Mouse (Mus musculus): ENCODE results near the gene Polr2i. TPM values are rescaled to one million over a fixed set of nuclear protein-coding genes. Genes with fewer than 3 reads are reported as not detected.
A peak's percentile ranks its signal among the peaks of the same experiment; 100 is the strongest.

Gene Polr2i
- total RNA-seq, 4 experiments from 2014 or later, result 56.6 to 66.4 (median 60.7) TPM

GRCm38 (mm10) chr7:30265531-30265930 lies 33.8 kb downstream of the Polr2i start:
- DNase-seq (ENCODE audit: low spot score in 2 of 2), result no peak

DNA sequence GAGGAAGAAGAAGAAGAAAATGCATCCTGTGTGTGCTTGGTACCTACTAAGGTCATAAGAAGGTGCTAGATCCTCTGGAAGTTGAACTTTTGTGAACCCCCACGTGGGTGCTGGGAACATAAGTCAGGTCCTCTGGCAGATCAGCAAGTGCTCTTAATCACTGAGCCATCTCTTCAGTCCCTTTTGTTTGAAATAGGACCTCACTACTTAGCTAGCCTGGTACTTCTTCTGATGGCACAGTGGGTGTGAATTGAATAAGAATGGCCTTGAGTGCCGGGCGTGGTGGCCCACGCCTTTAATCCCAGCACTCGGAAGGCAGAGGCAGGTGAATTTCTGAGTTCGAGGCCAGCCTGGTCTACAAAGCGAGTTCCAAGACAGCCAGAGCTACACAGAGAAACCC lies 34.2 kb downstream of the Polr2i start:
- DNase-seq (ENCODE audit: low spot score in 2 of 2), result no peak

GRCm38 (mm10) chr7:30266780-30267179 lies 35.0 kb downstream of the Polr2i start:
- no peak for DNase-seq (ENCODE audit: low spot score in 2 of 2)

DNA sequence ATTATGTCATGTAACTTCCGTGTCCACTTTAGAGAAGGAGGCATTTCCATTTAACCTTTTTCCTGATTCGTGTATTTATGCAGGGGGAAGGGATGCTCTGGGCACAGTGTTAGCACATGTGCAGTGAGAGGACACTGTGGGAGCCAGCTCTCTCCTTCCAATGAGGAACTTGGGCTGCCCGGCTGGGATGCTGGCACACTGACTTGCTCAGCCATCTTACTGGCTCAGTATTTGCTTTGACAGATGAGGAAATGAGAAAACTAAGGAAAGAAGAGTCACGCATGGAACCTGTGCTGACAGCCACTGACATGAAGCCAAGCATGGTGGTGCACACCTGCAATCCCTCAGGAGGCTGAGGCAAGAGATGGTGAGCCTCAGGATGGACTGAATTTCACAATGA lies 37.9 kb downstream of the Polr2i start:
- no peak for DNase-seq (ENCODE audit: low spot score in 2 of 2)

GRCm38 (mm10) chr7:30274383-30274782 lies 42.6 kb downstream of the Polr2i start:
- no peak for DNase-seq (ENCODE audit: low spot score in 2 of 2)

GRCm38 (mm10) chr7:30278911-30279310 lies 47.2 kb downstream of the Polr2i start:
- DNase-seq (ENCODE audit: low spot score in 2 of 2), result no peak

GRCm38 (mm10) chr7:30279536-30279935 lies 47.8 kb downstream of the Polr2i start:
- no peak for DNase-seq (ENCODE audit: low spot score in 2 of 2)

GRCm38 (mm10) chr7:30279951-30280669 lies 48.4 kb downstream of the Polr2i start, which contains the start of the genes Thap8 and Wdr62:
TSS of gene Thap8 (plus strand) at chr7:30280094.
TSS of gene Wdr62 (minus strand) at chr7:30280419.
- DNase-seq (ENCODE audit: low spot score in 2 of 2), result peak; percentile 78 to 84

DNA sequence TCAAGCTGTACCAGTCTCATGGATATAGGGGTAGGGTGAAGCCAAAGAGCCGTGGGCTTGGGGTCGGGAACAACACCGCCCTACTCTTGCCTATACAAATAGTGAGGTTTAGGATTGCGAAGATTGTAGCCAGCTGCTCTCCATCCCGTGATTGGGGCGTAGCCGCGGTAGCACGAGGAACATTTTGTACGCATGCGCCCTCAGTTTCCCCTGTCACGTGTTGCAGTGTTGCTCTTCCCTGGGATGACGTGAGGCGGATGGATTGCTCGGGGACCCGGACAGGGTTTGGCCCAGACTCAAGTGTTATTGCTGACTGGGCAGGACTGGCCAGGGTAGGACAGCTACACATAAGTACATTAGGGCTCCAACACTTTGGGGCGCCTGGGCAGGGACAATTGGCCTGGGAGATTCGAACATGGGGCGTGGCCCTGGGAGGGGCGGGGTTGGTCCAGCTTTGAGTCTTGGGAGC lies 49.0 kb downstream of the Polr2i start:
- peak; percentile 79 to 89 for DNase-seq (ENCODE audit: low spot score in 2 of 2)

GRCm38 (mm10) chr7:30281522-30281921 lies 49.8 kb downstream of the Polr2i start:
- DNase-seq (ENCODE audit: low spot score in 2 of 2), result no peak

GRCm38 (mm10) chr7:30282740-30283139 lies 51.0 kb downstream of the Polr2i start:
- DNase-seq (ENCODE audit: low spot score in 2 of 2), result no peak

Other genes starting within 250 kb of the Polr2i start
- 1 to 10 TPM; 4.0 to 6.8 (median 4.9) TPM for gene Zfp568, start 248.0 kb upstream of the Polr2i start, total RNA-seq (2022)
- gene Zfp14, start 180.6 kb upstream of the Polr2i start, total RNA-seq (2022), result 10 to 100 TPM in 2 of 4 experiments, 1 to 10 TPM in 2; 7.5 to 10.8 (median 9.9) TPM
- gene Zfp82, start 159.0 kb upstream of the Polr2i start, total RNA-seq (2022), result 1 to 10 TPM; 5.7 to 6.5 (median 5.7) TPM
- gene Gm26920, start 141.5 kb upstream of the Polr2i start, total RNA-seq (2022), result under 1 TPM in 1 of 4 experiments, not detected in 3; 0.58 TPM
- gene Zfp566, start 141.4 kb upstream of the Polr2i start, total RNA-seq (2022), result 10 to 100 TPM in 2 of 4 experiments, 1 to 10 TPM in 2; 9.3 to 11.2 (median 10.4) TPM
- gene Zfp260, start 137.2 kb upstream of the Polr2i start, total RNA-seq (2022), result 10 to 100 TPM; 65.7 to 79.1 (median 70.9) TPM
- gene Zfp382, start 110.0 kb upstream of the Polr2i start, total RNA-seq (2022), result 10 to 100 TPM; 28.9 to 31.5 (median 30.1) TPM
- gene Zfp146, start 62.2 kb upstream of the Polr2i start, total RNA-seq (2022), result 10 to 100 TPM; 45.6 to 47.7 (median 46.7) TPM
- gene Cox7a1, start 47.8 kb upstream of the Polr2i start, total RNA-seq (2022), result 1 to 10 TPM; 3.7 to 9.1 (median 5.7) TPM
- gene Capns1, start 33.1 kb upstream of the Polr2i start, total RNA-seq (2022), result 100 to 1,000 TPM; 173 to 205 (median 180) TPM
- gene Tbcb, start 324 bp downstream of the Polr2i start, total RNA-seq (2022), result 100 to 1,000 TPM; 119 to 124 (median 122) TPM
- not detected for gene Ovol3, start 3.8 kb downstream of the Polr2i start, total RNA-seq (2022)
- under 1 TPM; 0.36 to 0.50 (median 0.38) TPM for gene Thap8, start 48.1 kb downstream of the Polr2i start, total RNA-seq (2022)
- 1 to 10 TPM; 1.4 to 2.9 (median 1.8) TPM for gene Wdr62, start 48.5 kb downstream of the Polr2i start, total RNA-seq (2022)
- gene Clip3, start 59.8 kb downstream of the Polr2i start, total RNA-seq (2022), result 100 to 1,000 TPM; 377 to 471 (median 424) TPM
- 10 to 100 TPM; 60.6 to 74.5 (median 62.8) TPM for gene Alkbh6, start 76.8 kb downstream of the Polr2i start, total RNA-seq (2022)
- gene Syne4, start 82.9 kb downstream of the Polr2i start, total RNA-seq (2022), result 10 to 100 TPM in 1 of 4 experiments, 1 to 10 TPM in 3; 7.4 to 10.5 (median 8.8) TPM
- under 1 TPM in 3 of 4 experiments, not detected in 1; 0.34 to 0.87 (median 0.48) TPM for gene E130208F15Rik, start 89.8 kb downstream of the Polr2i start, total RNA-seq (2022)
- 10 to 100 TPM in 1 of 4 experiments, 1 to 10 TPM in 3; 8.3 to 10.0 (median 9.0) TPM for gene Sdhaf1, start 91.9 kb downstream of the Polr2i start, total RNA-seq (2022)
- gene Lrfn3, start 130.8 kb downstream of the Polr2i start, total RNA-seq (2022), result 10 to 100 TPM; 29.0 to 31.8 (median 31.0) TPM
- gene Tyrobp, start 181.8 kb downstream of the Polr2i start, total RNA-seq (2022), result 100 to 1,000 TPM in 2 of 4 experiments, 10 to 100 TPM in 2; 25.2 to 334 (median 134) TPM
- gene Hcst, start 187.9 kb downstream of the Polr2i start, total RNA-seq (2022), result 1 to 10 TPM in 3 of 4 experiments, not detected in 1; 1.4 to 3.0 (median 2.1) TPM
- gene Nfkbid, start 189.8 kb downstream of the Polr2i start, total RNA-seq (2022), result 1 to 10 TPM; 2.2 to 4.5 (median 2.8) TPM
- gene Aplp1, start 213.6 kb downstream of the Polr2i start, total RNA-seq (2022), result 1,000 to 10,000 TPM; 1,239 to 1,309 (median 1,269) TPM
- gene Kirrel2, start 225.7 kb downstream of the Polr2i start, total RNA-seq (2022), result 10 to 100 TPM in 1 of 4 experiments, 1 to 10 TPM in 3; 5.5 to 10.2 (median 7.5) TPM
- gene Nphs1, start 226.4 kb downstream of the Polr2i start, total RNA-seq (2022), result under 1 TPM; 0.68 to 0.82 (median 0.75) TPM

All from left cerebral cortex, adult 8-10 months (tissue).